Mouse (Mus musculus) A20 (cell line): ENCODE measurements around the gene Hspb1.

Source experiments
- DNase-seq: peaks from one replicate; pipeline ENCODE4 v3.0.0-alpha.2; 2011; ENCODE audit warnings: low read depth, low spot score

Gene Hspb1

DNA sequence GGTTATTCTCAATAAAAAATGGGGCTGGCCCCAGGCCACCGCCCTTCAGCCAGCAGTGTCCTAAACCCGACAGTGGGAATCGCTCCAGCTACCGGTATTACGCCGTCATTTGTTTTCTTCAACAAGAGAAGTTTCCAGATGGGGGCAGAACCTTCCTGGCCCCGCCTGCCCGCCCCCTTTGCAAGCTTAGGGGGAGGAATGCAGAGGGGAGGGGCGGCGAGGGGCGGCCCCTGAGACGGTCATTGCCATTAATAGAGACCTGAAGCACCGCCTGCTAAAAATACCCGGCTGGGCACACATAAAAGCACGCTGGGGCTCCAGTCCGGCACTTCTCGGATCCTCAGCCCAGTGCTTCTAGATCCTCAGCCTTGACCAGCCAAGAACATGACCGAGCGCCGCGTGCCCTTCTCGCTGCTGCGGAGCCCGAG, at the start of gene Hspb1:
Gene Hspb1 (plus strand): TSS at position 245 of the 428 bp plus-strand sequence.
- DNase-seq = no peak

DNA sequence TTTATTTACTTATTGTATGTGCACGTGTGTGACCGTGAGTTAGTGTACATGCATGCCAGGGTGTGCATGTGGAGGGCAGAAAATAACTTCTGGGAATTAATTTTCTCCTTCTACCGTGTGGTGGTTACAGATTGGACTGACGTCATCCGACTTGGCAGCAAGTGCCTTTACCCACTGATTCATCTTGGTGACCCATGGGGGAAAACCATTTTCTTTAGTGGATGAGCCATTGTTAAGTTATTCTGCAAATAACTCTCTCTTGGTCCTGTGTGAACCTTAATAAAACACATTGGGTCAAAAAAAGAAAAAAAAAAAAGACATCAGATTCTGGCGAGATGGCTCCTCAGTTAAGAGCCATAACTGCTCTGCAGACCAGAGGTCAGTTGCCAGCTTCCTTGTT, 46.1 kb upstream of the Hspb1 start:
- no peak for DNase-seq

DNA sequence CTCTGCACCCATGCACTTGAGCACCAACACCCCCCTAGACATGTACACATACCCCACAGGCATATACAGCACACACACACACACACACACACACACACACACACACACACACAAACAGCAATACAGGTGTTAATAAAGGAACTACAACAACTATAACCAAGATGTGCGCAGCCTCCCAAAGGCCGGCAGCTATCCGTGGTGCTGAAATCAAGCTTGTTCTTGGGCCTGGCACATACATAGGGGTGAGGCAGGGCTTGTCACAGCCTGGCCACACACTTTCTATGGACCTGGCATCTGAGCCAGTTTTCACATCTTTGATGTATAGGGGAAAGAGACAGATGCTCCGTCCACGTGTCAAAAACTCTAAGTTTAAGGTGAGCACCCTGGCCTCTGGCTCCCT, 44.3 kb upstream of the Hspb1 start:
- peak; percentile 43 for DNase-seq

- no peak for DNase-seq
These were observed 41.9 kb upstream of the Hspb1 start for GRCm38 (mm10) chr5:135845676-135846320.

DNA sequence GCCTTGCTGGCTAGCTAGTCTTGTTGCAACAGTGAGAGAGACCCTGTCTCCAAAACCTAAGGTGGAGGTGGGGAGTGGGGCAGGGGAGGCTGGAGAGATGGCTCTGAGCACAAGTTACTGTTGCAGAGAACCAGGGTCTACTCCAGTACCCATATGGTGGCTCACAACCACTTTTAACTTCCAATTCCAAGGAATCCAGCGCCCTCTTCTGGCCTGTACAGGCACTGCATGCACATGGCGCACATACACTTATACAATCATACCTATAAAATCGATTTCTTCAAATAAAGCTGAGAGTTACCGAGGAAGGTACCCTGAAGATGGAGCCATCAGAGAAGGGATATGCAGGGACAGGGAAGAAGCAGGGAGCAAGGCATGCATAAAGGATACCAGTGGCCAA, 40.3 kb upstream of the Hspb1 start:
- no peak for DNase-seq

DNA sequence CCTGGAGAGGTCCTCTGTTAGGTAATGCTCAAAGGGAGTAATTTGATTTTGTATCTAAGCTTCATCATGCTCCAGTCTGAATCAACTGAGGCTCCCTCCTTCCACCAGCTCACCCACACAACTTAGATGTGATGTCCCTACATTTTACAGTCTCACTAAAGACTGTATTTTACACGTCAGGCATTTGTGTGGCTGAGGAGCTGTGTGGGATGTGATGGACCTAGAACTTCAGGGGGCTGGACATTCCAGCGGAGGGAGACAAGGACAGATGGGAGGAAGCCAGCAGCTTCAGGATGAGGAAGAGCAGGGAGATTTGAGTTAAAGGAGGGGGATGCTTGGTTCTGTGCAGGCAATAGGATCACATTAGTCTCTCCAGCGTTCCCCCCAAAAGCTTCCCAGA, 39.8 kb upstream of the Hspb1 start:
- no peak for DNase-seq

- DNase-seq = no peak
These were observed 36.7 kb upstream of the Hspb1 start for GRCm38 (mm10) chr5:135851024-135851423.

- no peak for DNase-seq
These were observed 36.2 kb upstream of the Hspb1 start for GRCm38 (mm10) chr5:135851481-135851880.

DNA sequence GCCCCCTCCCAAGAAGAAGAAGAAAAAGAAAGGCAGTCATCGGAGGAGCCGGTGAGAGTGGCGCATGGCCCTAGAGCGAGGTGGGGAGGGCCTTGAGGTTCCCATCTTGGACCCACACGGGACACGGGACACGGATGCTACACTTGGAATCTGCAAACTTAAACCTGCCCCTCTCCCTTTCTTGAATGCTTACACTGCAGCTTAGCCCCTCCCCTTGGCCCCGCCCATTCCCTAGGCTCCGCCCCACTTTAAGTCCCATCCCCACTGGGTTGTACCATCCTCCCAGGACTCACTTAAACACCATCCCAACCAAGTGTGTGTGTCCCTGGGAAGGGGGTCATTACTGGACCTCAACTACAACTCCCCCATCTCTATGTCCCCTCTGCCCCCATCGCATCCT, 35.3 kb upstream of the Hspb1 start:
- no peak for DNase-seq

- DNase-seq = no peak
These were observed 34.0 kb upstream of the Hspb1 start for GRCm38 (mm10) chr5:135853731-135854130.

- DNase-seq = peak; percentile 70
These were observed 32.6 kb upstream of the Hspb1 start for GRCm38 (mm10) chr5:135855156-135855555.

GRCm38 (mm10) chr5:135866662-135867061, 21.1 kb upstream of the Hspb1 start:
- DNase-seq = no peak

DNA sequence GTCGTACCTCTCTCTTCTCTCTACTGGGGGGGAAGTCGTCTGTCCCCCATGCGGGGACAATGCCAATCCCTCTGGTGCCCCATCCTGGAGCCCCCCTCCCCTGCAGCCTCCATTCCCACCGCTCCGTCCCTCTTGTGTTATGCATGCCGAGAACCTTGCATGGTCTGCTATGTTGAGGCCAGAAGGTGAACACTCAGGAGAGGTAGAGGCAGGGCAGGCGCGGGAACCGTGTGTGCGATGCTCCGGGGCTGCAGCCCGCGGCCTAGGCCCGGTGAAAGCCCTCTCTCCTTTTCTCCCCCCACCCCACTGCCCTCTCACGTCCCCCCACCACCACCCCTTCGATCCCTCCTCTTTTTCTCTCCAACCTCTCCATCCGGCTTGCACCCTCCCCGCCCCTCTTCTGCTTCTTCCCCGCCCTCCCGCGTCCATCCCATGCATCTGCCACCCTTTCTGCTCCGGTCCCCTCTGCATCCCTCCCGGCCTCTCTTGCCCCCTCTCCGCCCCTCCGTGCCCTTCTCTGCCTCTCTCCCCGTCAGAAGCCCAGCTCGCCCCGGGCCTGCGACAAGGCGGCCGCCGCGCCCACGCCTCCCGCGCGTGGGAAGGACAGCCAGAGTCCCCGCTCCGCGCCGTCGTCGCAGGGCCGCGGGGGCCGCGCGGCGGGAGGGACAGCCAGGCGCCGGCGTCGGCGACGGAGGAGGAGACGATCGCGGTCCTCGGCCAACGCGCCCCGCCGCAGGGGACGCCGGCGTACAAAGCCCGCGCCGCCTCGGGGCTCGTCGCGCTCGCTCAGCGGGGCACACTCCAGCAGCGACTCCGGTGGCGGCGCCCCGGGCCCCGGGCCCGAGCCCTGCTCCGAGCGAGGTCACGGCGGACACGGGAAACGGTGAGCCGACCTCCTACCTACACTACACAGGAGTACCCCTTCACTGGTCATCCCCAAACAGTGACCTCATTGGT, 19.8 kb upstream of the Hspb1 start:
- DNase-seq = no peak

DNA sequence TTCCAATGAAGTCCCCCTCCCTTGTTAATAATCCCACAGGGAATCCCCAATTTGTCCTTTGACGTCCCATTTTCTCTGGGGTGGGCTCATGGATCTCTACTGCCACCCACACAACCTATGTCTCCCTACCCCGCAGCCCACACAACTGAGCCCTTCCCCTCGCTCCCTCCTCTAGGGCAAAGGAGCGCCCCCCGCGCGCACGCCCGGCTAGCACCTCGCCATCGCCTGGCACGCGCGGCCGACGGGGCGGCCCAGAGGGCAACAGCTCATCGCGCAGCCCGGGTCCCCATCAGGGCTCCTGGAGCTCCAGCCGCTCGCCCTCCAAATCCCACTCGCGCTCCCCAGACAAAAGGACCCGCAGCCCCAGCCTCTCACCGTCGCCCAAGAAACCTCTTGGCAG, 19.1 kb upstream of the Hspb1 start:
- no peak for DNase-seq

- DNase-seq = peak; percentile 15
These were observed 17.9 kb upstream of the Hspb1 start for GRCm38 (mm10) chr5:135869661-135870423.

GRCm38 (mm10) chr5:135870505-135870904, 17.2 kb upstream of the Hspb1 start:
- peak; percentile 82 for DNase-seq

GRCm38 (mm10) chr5:135872996-135873395, 14.7 kb upstream of the Hspb1 start:
- DNase-seq = no peak

DNA sequence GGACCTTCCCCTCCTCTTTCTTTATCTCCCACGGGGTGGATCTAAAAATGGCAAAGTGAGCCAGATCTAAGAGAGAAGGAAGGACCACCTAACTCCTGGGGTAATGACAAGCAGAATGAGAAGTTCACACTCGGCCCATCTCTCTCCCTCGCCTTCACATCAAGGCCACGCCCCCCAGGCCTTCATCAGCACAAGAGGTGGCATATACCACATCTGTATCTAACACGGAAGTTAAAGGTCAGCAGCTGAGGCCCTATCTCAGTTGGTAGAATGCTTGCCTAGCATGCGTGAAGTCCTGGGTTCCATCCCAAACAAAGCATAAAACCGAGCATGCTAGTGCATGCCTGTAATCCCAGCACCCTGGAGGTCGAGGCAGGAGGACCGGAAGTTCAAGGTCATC, 14.0 kb upstream of the Hspb1 start:
- DNase-seq = no peak

DNA sequence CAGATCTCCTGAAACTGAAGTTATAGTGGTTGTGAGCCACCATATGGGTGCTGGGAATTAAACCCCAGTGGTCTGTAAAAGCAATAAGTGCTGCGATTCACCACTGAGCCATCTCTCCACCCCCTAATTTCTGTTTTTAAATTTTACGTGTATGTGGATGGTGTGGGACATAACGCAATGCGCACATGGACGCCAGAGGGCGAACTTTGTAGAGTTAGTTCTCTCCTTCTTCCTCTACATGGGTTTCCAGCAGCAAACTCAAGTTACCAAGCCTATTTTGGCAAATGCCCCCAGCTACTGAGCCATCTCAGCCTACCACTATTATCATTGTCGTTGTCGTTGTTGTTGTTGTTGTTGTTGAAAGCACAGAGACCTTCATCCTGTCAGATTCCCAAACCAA, 10.5 kb upstream of the Hspb1 start:
- peak; percentile 79 for DNase-seq

DNA sequence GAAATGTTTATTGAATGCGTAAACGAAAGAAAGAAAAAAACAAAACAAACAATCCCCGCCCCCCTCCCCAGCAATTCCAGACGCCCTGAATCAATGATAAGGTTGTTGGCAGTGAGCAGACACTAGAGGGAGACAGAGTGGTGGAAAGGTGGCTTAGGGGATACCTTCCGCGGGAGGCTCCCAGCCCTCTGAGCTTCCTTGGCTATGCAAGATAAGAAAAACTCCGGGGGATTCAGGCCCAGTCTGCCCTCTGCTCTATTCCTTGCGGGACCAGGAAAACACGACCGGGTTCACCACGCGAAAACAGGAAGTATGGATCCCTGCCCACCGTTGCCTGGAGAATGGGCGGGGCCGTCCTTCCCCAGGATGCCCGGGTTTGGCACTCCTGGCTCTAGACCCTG, 9.9 kb upstream of the Hspb1 start:
- peak; percentile 64 for DNase-seq

DNA sequence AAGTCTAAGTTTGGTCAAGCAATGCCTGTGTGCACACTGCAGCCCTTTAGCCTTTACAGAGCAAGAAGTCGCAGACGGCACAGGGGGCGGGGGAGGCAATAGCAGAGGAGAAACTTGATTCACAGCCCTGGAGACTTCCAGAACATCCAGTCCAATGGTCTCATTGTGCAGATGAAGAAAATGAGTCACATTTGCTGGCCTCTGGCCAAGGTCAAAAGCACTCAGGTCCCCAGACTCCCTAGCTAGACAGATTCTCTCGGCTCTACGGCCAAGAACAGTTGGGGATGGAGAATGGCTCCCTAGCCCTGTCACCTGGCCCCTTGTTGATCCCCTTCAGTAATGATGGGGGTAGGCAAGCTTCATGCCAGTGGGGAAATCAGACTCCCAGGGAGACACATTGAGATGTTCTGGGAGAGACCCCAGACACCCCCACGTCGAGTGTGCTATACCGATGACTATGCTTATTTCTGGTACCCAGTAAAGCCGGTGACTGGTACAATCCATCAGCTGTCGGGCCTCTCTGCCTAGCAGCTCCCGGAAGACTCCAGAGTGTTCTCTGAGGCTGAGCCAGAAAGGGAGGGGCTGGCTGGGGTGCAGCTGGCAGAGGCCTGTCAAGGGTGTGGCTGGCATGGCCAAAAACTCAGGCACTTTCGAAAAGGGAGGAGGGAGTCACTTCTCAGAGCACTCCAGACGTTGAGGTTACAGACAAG, 8.1 kb upstream of the Hspb1 start:
- no peak for DNase-seq

- no peak for DNase-seq
These were observed 3.1 kb upstream of the Hspb1 start for GRCm38 (mm10) chr5:135884641-135885040.
